Mouse (Mus musculus) hindlimb bud, embryonic 11.5 days (tissue): ENCODE measurements at regions not wholly inside any gene's neighbourhood (a gene's known extent, or its start where the extent isn't known, plus 50 kb on each side); places are given as distances from the start of the nearest gene placed in this dataset.
"Not testable (repeated sequence)": the region's sequence is repeated elsewhere in the genome, so short reads cannot be mapped to it uniquely, and the experiment has no call there.

Experiments
- DNase-seq: peaks from one replicate; pipeline ENCODE4 v3.0.0-alpha.2; 2012; ENCODE audit warnings: low read depth, low spot score; ENCODE audit errors: extremely low spot score

DNA sequence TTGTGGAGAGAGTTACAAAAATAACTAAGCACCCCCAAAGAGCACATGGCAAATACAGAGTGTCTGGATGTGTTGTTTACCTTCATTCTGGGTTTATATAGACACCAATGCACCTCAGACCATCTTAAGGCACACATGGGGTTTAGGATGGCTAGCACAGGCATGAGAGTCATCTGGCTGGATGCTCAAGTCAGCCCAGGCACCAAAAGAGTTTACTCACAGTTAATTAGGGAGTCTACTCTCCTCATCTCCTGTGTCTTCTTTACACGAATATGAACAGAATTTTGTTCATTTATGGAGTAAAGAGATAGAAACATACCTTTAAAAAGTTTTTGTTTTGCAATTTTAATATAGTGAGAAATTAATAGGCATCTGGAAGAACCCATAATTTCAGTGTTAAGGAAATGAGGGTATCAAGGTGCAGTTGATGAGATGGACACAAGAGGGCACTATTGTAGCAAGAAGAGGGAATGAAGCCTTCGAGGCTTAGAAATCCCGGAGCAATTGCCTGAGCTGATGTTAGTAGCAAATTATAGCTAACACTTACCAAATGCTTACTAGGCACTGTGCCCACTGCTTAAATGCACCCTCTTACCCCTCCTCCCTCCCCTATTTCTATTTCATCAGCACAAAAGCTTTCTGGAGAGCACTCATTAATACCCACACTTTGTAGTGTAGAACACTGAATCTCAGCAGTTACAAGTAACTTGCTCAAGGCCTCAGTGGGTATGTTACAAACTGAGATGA is 174.6 kb downstream of the Eepd1 start:
- DNase-seq = peak; percentile 44

DNA sequence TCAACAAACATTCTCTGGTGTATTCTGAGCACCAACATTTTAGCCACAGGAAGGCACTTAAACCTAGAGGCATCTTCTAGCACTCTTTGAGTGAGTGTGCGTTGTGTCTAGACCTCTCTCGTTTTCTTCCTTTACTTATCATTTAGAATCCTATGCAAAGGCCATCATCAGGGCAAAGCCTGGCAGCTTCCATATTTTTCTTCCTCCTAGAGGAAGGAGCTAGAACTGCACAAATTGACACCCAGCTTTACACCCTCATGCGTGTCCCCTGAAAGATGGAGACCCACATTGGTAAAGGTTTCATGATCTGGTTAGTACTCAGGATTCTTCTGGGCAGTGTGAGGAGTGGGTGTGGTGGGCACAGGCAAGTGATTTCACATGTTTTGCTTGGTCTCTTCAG is 175.2 kb downstream of the Eepd1 start:
- DNase-seq = no peak

DNA sequence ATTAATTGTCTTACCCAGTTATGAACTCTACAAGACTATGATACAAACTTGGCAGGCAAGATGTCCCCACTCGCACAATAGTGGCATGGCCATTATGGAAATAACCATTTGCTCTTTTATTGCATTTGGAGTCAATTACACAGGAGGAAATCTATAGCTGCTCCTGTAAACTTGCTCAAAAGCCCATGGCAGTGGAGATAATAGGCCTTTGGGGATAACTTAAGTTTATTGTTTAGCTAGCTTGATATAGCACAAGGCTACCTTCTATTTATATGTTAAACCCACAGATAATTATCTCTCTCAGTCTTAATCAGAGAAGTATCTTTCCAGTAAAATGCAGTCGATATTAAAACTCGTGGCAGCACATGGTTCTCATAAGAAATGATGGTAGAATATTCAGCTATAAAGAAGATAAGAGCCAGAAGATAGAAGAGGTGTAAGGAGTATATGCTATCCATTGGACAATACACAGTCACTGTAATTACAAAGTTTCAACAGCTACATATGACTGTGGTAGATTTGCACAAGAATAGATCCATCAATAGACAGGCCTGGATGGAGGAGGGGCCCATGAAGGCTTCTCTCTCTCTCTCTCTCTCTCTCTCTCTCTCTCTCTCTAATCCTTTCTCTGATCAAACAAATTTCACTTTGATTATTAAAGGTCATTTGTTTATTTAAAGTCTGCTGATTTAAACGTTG is 202.4 kb downstream of the Eepd1 start:
- no peak for DNase-seq

DNA sequence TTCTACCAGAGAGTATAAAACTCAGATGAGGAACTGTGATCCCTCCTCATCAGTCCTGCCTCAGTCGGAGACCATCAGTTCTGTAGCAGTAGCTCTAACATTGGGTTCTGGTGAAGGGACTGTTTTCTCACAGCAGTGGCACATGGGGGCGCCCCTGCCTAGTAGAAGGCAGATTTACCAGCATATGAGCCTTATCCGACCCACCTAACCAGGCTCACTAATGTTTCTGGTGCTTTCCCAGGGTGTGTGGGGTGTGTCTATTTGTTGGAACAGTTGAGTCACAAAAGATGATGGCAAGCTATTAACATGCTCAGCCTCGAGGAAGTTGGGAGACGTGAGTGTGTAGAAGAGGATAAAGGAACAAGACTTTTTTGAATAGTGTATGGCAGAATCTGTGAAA is 212.3 kb downstream of the Eepd1 start:
- no peak for DNase-seq

DNA sequence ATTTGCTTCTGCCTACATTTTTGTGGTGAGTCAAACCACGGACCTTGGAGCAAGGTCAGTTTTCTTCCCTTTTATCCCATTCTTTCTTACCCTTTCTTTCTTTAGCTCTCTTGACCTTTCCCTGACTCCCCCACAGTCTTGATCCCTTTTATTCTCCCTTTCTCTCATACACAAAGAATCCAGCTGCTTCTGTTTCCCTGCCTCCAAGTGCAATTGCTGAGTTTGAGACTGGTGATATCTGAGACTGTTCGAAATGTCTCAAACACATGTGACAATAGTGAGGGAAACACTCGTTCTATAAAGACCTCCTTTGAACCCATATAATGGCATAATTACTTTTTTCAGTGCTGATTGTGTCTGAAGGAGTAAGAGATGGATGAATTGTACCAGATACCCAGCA is 213.7 kb downstream of the Eepd1 start:
- DNase-seq = no peak

DNA sequence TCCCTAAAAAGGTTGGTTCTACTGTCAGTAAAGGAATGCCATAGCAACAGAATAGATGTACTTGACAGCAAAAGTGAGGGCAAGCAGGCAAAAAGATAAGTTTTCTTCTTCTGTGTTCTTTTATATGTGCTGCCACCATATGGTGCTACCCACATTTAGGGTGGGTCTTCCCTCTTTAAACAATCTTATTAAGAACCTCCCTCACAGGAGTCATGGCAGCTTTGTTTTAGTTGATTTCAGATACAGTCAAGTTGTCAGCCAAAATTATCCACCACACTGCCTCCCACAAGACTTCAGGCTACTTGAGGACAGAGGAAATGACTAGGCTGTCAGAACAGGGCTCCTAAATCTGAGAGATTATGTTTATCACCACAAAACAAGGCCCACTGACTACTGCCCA is 232.3 kb downstream of the Eepd1 start:
- DNase-seq = no peak

DNA sequence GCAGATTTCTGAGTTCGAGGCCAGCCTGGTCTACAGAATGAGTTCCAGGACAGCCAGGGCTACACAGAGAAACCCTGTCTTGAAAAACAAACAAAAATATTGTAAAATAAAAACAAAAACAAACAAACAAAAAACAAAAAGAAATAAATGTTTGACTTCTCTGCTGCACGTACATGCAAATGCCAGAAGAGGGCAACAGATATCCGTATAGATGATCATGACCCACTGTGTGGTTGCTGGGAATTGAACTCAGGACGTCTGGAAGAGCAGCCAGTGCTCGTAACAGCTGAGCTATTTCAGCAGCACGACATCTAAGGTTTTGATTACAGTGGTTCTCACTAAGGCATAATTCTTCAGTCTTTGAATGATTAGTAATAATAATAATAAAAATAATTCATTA is 262.8 kb downstream of the Eepd1 start:
- no peak for DNase-seq

DNA sequence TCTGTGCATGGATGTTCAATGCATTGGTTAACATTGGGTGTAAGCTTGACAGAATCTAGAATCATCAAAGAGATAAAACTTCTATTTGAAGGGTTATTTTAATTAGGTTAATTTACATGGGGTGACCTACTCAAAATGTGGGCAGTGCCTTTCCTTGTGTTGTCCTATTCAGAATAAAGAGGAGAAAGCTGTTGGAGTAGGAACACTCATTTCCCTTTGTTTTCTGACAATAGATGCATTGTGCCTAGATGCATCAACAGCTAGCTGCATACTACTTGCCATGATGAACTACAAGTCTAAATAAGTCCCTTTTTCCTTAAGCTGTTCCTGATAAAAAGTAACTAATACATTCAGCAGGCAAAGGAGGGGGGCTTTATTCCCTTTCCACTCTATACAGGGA is 269.8 kb downstream of the Eepd1 start:
- no peak for DNase-seq

DNA sequence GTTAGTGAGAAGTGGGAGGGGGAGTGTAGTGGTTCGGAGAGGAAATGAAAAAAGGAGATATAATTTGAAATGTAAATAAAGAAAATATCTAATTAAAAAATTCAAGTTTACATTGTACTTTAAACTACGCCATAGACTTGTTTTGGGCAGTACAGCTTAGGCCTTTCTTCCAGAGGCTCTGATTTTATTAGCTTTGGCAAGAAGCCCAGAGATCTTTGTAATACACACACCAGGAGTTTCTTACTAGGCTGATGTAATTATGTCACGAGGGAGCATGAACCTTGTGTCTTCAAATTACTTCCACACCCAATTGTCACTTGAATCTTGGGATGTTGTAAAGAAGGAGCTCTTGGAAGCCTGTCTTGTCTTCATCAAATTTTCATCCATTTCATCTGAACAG is 292.6 kb downstream of the Eepd1 start:
- no peak for DNase-seq

DNA sequence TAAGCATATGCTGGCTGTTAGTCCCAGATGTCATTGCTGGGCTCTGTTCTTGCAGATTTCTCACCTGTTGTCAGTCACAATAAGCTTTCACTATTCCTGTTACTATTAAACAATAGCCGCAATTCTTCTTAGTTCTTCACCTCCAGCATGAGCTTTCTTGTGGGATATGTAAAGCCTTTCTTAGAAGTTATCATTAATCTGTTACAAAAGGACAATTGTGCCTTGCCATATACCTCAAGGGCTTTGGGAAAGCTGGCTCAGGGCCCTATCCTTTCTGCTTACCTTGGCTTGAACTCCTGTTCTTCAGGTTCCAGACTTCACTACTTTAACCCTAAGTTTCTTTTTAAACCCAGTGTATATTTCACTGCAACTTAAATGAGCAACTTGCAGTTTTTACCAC is 301.3 kb downstream of the Eepd1 start:
- no peak for DNase-seq

DNA sequence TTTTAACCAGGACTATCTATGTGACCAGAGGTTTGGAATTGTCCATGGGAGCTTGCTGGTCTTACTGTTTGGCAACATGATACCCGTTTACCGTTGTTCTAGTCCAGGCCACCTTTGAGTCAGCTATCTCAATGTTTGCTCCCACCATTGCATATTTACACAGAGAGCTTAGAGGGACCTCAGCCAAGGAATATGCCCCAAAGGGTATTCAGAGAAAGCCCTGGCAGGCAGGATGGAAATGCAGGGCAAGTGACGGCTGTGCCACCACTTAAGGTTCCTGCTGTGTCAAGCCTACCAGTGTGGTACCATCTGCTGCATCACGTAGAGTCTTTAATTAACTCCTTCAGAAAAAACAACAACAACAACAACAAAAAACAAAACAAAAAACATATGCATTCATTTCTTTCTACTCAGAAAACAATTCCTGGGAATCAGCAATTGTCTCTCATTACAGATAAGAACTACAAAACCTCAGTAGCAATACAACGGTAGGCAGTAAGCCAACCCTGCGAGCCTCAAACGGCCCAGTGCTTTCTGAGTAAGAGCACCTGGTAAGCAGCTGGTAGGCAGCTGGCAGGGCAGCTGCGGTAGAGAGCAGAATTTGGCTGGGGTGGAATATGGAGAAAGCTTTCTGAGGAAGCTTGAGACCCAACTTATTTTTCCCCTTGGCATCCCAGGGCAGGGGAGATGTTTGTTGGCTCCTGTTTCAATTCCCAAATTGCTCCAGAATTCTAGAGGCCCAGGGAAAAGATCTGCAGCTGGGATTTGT is 314.0 kb downstream of the Eepd1 start:
- DNase-seq = no peak

DNA sequence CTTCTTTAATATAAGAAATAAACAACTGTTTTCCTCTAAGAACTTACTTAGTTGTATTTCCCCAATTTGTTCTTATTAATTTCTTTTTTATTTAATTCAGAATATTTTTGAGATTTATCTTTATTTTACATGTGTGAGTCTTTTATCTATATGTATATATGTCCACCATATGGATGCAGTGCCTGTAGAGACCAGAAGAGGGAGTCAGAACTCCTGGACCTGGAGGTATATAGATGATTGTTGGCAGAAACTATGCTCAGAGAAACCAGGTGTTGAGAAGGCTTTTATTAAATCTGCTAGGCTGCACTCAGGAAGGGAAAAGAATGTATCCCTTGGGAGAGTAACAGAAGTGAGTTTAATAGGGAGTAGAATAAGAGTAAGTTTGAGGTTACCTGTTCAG is 328.2 kb downstream of the Eepd1 start:
- no peak for DNase-seq

DNA sequence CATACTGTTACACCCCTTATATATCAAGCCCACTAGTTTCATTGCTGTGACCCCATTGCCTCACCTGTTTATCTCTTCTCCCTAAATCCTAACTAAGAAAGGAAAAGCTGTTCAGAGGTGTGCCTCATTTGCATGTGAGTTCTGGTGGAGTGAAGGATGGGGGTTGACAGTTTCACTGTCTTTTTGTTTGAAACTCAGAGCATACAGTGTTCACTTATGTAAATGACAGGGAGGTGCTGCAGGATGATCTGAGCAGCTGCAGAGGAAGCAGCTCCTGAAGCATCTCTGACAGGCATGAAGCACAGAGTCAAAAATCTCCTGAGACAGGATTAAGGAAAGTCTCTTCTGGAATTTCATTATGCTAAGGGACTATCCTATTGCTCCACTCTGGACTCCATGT is 351.9 kb downstream of the Eepd1 start:
- DNase-seq = no peak

- not testable (repeated sequence) for DNase-seq
These were observed 368.6 kb downstream of the Eepd1 start for GRCm38 (mm10) chr9:25849914-25850313.

DNA sequence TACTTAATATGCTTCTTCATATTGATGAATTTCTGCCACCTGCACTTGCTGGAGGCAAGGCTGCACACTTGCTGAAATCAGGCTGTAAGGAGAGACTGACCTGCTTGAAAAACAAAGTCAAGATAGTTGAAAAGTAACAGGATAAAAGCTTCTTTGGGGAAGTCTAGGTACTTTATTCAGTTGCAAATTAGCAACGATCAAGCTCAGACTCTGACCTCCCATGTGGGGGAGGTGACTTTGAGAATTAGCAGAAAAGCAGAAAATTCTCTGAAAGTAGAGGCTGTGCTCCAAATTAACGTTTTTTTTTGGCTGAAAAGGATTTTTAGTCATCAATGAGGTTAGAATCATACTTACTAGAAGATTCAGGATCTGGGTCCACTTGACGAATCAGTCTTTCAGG is 369.3 kb downstream of the Eepd1 start:
- DNase-seq = not testable (repeated sequence)

DNA sequence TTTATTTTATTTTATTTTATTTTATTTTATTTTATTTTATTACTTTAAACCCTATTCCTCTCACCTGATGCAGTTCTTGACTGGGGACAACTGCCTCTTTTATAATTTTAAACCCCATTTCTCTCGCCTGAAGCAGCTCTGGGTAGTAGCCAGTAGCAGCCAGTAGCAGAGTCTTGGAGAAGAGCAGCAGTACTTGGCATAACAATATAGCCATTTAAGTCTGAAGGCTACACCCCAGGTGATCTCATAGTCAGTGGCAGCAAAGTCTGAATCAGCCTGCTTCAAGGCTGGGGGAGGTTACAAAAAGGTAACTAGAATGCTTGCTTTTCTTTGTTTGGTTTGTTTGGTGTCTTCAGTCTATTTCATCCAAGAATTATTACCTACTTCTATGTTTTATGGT is 373.2 kb downstream of the Eepd1 start:
- no peak for DNase-seq

DNA sequence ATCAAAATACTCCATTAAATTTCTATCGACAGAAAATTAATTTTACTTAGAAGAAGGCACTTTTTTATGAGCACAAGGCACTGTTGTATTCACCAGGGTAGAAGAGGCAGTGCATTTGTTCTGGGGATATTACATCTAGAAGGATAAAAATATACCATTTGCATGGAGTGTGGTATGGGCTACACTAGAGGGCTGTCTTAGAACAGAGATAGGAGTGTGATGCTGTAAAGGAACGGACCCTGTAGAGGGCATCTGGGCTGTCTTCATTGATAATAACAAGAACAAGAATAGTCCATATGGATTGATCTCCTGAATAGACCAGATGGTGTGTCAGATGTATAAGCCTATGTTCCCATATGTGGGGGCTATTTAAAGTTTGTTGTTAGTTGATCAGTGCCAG is 388.9 kb downstream of the Eepd1 start:
- no peak for DNase-seq

DNA sequence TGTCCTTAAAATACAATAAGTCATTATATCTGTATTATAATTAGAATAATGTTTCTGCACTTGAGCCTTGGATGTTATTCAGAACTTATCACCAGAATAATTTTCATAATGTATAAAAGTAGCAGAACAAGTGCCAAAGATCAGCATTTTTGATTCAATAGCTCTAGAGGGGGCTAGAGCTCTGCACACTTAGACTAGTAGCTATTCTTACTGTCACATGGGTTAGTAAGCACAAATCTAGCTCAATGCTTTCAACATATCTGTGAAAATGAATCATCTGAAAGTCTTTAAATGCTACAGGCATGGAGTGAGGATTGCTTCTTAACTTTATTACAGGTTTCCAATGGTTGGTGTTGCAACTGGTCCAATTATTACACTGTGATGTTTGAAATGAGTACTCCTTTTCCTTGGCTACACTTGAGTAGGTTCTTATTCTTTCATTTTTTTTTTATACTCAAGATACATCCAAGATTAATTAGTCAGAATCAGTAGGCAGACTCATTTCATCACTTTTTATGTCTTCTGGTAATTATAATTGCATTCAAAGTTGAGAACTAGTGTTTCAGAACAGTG is 415.1 kb downstream of the Eepd1 start:
- DNase-seq = no peak
